Mouse (Mus musculus): Measurements from ENCODE around the gene Lhpp.

Lhpp gene

GRCm38 (mm10) chr7:132683923-132684322 is 73.5 kb downstream of the Lhpp start:
- DNase-seq, result no peak

GRCm38 (mm10) chr7:132686515-132686914 is 76.1 kb downstream of the Lhpp start:
- no peak for DNase-seq

- no peak for DNase-seq
Measured at GRCm38 (mm10) chr7:132687897-132688296, 77.5 kb downstream of the Lhpp start.

- DNase-seq, result no peak
Measured at GRCm38 (mm10) chr7:132688721-132689120, 78.3 kb downstream of the Lhpp start.

- no peak for DNase-seq
Measured at GRCm38 (mm10) chr7:132689722-132690121, 79.3 kb downstream of the Lhpp start.

- DNase-seq, result no peak
Measured at GRCm38 (mm10) chr7:132690716-132691472, 80.5 kb downstream of the Lhpp start.

GRCm38 (mm10) chr7:132692719-132693118 is 82.3 kb downstream of the Lhpp start:
- no peak for DNase-seq

GRCm38 (mm10) chr7:132693561-132693960 is 83.1 kb downstream of the Lhpp start:
- no peak for DNase-seq

- no peak for DNase-seq
Measured at GRCm38 (mm10) chr7:132697258-132697796, 86.9 kb downstream of the Lhpp start.

- DNase-seq, result no peak
Measured at GRCm38 (mm10) chr7:132698737-132699136, 88.3 kb downstream of the Lhpp start.

- no peak for DNase-seq
Measured at GRCm38 (mm10) chr7:132699165-132699564, 88.7 kb downstream of the Lhpp start.

GRCm38 (mm10) chr7:132699639-132700038 is 89.2 kb downstream of the Lhpp start:
- DNase-seq, result no peak

- no peak for DNase-seq
Measured at GRCm38 (mm10) chr7:132700107-132700506, 89.7 kb downstream of the Lhpp start.

- no peak for DNase-seq
Measured at GRCm38 (mm10) chr7:132701412-132701811, 91.0 kb downstream of the Lhpp start.

- no peak for DNase-seq
Measured at GRCm38 (mm10) chr7:132702024-132702423, 91.6 kb downstream of the Lhpp start.

GRCm38 (mm10) chr7:132702492-132703070 is 92.1 kb downstream of the Lhpp start:
- no peak for DNase-seq

- DNase-seq, result no peak
Measured at GRCm38 (mm10) chr7:132703515-132704309, 93.3 kb downstream of the Lhpp start.

GRCm38 (mm10) chr7:132704310-132704875 is 94.0 kb downstream of the Lhpp start:
- no peak for DNase-seq

GRCm38 (mm10) chr7:132705130-132705529 is 94.7 kb downstream of the Lhpp start:
- DNase-seq, result no peak

GRCm38 (mm10) chr7:132711579-132711978 is 101.1 kb downstream of the Lhpp start:
- no peak for DNase-seq

GRCm38 (mm10) chr7:132712044-132712708 is 101.7 kb downstream of the Lhpp start:
- DNase-seq, result no peak

- DNase-seq, result no peak
Measured at GRCm38 (mm10) chr7:132712956-132713355, 102.5 kb downstream of the Lhpp start.

Measured in thymus, adult 18-20 months (tissue).